Mouse (Mus musculus): ENCODE results near the gene Sulf2. TPM values are rescaled to one million over a fixed set of nuclear protein-coding genes. Genes with fewer than 3 reads are reported as not detected.

Sulf2 gene
- total and polyA plus RNA-seq, 3 experiments, result not detected

DNA sequence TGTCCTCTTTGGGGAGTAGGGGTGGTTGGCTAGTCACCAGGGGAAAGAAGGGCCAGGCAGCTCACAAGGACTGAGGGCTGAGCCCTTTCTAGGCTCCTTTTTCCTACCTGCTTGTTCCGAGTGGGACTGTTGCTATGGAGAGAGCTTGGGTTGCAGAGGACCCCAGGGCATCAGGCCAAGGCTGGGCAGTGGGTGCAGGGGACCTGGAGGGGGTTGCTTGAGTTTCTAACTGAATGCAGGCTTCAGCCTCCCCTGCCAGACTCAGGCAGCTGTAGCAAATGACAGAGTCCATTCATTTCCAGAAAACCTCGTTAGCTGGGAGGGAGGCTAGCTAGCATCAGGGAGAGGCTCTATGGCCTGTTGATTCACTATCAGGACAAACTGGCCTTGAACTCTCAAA, 48.8 kb downstream of the Sulf2 start (continued):
- TF ChIP-seq TBP (conservative IDR thresholded peaks at IDR 0.05; ENCODE audit: low read depth, low read length) (no peak), EP300 (IDR thresholded peaks at IDR 0.05; ENCODE audit: low read length) (no peak)

DNA sequence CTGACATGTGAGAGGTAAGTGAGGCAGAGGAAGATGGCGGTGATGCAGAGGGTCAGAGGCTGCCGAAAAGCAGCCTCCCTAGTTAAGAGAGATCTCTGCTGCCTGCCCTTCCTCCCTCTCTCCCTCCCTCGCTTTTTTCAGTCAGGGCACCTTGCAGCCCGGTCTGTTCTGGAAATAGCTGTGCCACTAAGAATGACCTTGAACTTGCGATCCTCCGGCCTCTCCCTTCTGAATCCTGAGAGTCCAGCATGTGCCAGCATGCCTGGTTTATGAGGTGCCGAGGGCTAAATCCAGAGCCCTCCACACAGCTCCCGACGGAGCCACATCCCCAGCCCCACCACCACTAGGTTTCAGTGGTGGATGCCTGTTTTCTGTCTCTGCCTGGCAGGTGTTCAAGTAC, 49.6 kb downstream of the Sulf2 start:
- TF ChIP-seq RAD21 (IDR thresholded peaks at IDR 0.05; ENCODE audit: low read depth, low read length) (no peak), TBP (conservative IDR thresholded peaks at IDR 0.05; ENCODE audit: low read depth, low read length) (no peak), MAX (IDR thresholded peaks at IDR 0.05; ENCODE audit: low read length) (no peak), JUND (conservative IDR thresholded peaks at IDR 0.05; ENCODE audit: low read depth, low read length) (no peak), ETS1 (conservative IDR thresholded peaks at IDR 0.05; ENCODE audit: low read depth, low read length) (no peak), TCF12 (IDR thresholded peaks at IDR 0.05; ENCODE audit: low read depth, low read length) (no peak), SIN3A (IDR thresholded peaks at IDR 0.05; ENCODE audit: low read length) (no peak), KAT2A (IDR thresholded peaks at IDR 0.05; ENCODE audit: insufficient replicate concordance, low read length) (no peak), BHLHE40 (IDR thresholded peaks at IDR 0.05; ENCODE audit: low read depth, low read length) (no peak), ZKSCAN1 (IDR thresholded peaks at IDR 0.05; ENCODE audit: borderline replicate concordance, low read depth, low read length) (no peak), ZC3H11A (IDR thresholded peaks at IDR 0.05; ENCODE audit: low read depth, low read length) (no peak), PAX5 (IDR thresholded peaks at IDR 0.05; ENCODE audit: low read length) (no peak), UBTF (IDR thresholded peaks at IDR 0.05; ENCODE audit: low read depth, low read length) (no peak), HCFC1 (IDR thresholded peaks at IDR 0.05; ENCODE audit: low read depth, low read length) (no peak), USF2 (conservative IDR thresholded peaks at IDR 0.05; ENCODE audit: low read depth, low read length) (no peak), ELF1 (IDR thresholded peaks at IDR 0.05; ENCODE audit: low read depth, low read length) (no peak), SMC3 (IDR thresholded peaks at IDR 0.05; ENCODE audit: low read depth, low read length) (no peak), ZNF384 (IDR thresholded peaks at IDR 0.05; ENCODE audit: low read depth, low read length) (no peak)
- Histone ChIP-seq H3K27me3 (replicated peaks) (peaks cover 18% of the 10 kb centered on the region), H3K9ac (ENCODE audit: insufficient read depth, low read depth) (no peak overlapping the region), H3K36me3 (replicated peaks in 1 of 2; ENCODE audit: control insufficient read depth in 1 of 2, insufficient read depth in 1 of 2, low read length in 1 of 2) (no peaks in the 10 kb centered on the region), H3K79me2 (replicated peaks; ENCODE audit: control insufficient read depth, extremely low read depth, insufficient read depth, poor library complexity, severe bottlenecking) (no peaks in the 10 kb centered on the region), H3K9me3 (replicated peaks; ENCODE audit: low read length) (no peaks in the 10 kb centered on the region), H3K27ac (ENCODE audit: insufficient read depth, low read depth) (no peak overlapping the region), H3K4me2 (ENCODE audit: insufficient read depth, low read depth, poor library complexity, severe bottlenecking) (no peak overlapping the region), H3K4me3 (replicated peaks in 1 of 3; ENCODE audit: low read depth in 2 of 3, low read length in 2 of 3, poor library complexity in 1 of 3) (no peak overlapping the region), H3K4me1 (ENCODE audit: control insufficient read depth in 1 of 2, insufficient read depth in 2 of 2) (peaks cover 8 to 20% of the 10 kb centered on the region in 2 experiments)
- in situ Hi-C loops (cut with MboI; ENCODE audit: low pct_ligation_motif_present, low pct_unique_long_range_greater_than_20kb, low sequenced_read_pairs) (no loop called here), dilution Hi-C loops (cut with MboI; ENCODE audit: extremely low pct_ligation_motif_present, extremely low pct_unique_long_range_greater_than_20kb, low sequenced_read_pairs) (no loop called here)
- no peak for DNase-seq (ENCODE audit: extremely low read depth)

DNA sequence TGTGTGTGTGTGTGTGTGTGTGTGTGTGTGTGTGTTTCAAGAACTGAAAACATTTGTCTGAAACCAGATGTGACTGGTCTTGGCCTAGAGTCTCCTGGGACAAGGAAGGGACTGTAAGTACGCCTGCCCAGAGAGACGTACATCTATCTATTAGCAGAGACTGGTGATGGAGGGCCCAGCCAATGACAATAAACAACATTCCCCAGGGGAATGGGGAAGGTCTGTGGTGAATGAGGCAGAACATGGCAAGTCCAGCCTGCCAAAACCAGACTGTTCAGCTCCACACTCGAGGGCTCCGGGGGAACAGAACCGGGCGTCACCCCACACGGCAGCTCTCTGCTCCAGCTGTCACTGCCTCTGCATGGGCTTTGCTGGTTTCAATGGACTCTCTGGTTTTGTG, 52.6 kb downstream of the Sulf2 start:
- TF ChIP-seq GABPA (IDR thresholded peaks at IDR 0.05; ENCODE audit: insufficient replicate concordance, low read depth, low read length), result no peak
- 0 out of 2 replicates have a peak, but pooled peaks have one; percentile 17 for TF ChIP-seq IRF4 (IDR thresholded peaks at IDR 0.05; ENCODE audit: low read depth, low read length)
- no peak for TF ChIP-seq NRF1 (IDR thresholded peaks at IDR 0.05; ENCODE audit: low read depth, low read length)
- DNase-seq (ENCODE audit: extremely low read depth), result peak; percentile 55
- Histone ChIP-seq H3K9me3 (replicated peaks; ENCODE audit: low read length) (no peaks in the 10 kb centered on the region), H3K36me3 (replicated peaks in 1 of 2; ENCODE audit: control insufficient read depth in 1 of 2, insufficient read depth in 1 of 2, low read length in 1 of 2) (no peaks in the 10 kb centered on the region), H3K4me1 (ENCODE audit: control insufficient read depth in 1 of 2, insufficient read depth in 2 of 2) (peaks cover 10 to 20% of the 10 kb centered on the region in 2 experiments), H3K27me3 (replicated peaks) (peaks cover 27% of the 10 kb centered on the region), H3K4me3 (replicated peaks in 1 of 3; ENCODE audit: low read depth in 2 of 3, low read length in 2 of 3, poor library complexity in 1 of 3) (no peak overlapping the region), H3K4me2 (ENCODE audit: insufficient read depth, low read depth, poor library complexity, severe bottlenecking) (no peak overlapping the region), H3K79me2 (replicated peaks; ENCODE audit: control insufficient read depth, extremely low read depth, insufficient read depth, poor library complexity, severe bottlenecking) (no peaks in the 10 kb centered on the region), H3K9ac (ENCODE audit: insufficient read depth, low read depth) (no peak overlapping the region), H3K27ac (ENCODE audit: insufficient read depth, low read depth) (no peak overlapping the region)
- dilution Hi-C loops (cut with MboI; ENCODE audit: extremely low pct_ligation_motif_present, extremely low pct_unique_long_range_greater_than_20kb, low sequenced_read_pairs), result no loop called here
- in situ Hi-C loops (cut with MboI; ENCODE audit: low pct_ligation_motif_present, low pct_unique_long_range_greater_than_20kb, low sequenced_read_pairs), result no loop called here
